Mouse (Mus musculus): ENCODE results near the gene Taf4. TPM values are rescaled to one million over a fixed set of nuclear protein-coding genes. Genes with fewer than 3 reads are reported as not detected.

The Taf4 gene
- polyA plus RNA-seq, 1 experiment from 2014 or later, result 2.8 TPM

DNA sequence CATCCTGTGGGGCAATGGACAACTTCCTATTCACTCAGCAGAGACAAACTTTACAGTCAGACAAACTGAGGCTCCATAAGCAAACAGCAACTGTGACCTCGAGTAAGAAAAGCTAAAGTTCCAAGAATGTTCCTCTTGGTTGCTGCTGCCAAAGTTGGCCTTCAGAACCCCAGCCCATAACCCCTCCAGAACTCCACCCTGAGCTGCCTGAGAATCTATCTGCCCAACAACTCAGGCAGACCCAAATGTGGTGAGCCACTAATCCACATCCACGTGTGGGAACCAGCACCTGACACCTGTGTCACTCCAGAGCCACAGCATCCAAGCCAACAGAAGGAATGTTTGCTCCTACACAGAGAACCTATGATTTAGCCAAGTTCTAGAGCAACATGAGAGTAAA lies 4.0 kb downstream of the Taf4 start:
- no peak overlapping the region for H3K27ac ChIP-seq (ENCODE audit: low read length)
- DNase-seq (ENCODE audit: low spot score), result no peak
- H3K36me3 ChIP-seq (ENCODE audit: insufficient read depth, low read length), result no peaks in the 10 kb centered on the region
- H3K4me2 ChIP-seq (replicated peaks; ENCODE audit: low read depth, low read length), result no peak overlapping the region
- WGBS, result 34% methylated on average over 2 of the region's 2 CpGs
- H3K4me1 ChIP-seq (ENCODE audit: insufficient read depth, low read depth, low read length), result peaks cover 19% of the 10 kb centered on the region
- no peak for ATAC-seq
- H3K9ac ChIP-seq (replicated peaks; ENCODE audit: low read depth), result no peak overlapping the region
- TF ChIP-seq CTCF (IDR thresholded peaks at IDR 0.05) (no peak), EP300 (IDR thresholded peaks at IDR 0.05) (no peak)
- H3K27me3 ChIP-seq (replicated peaks; ENCODE audit: insufficient read depth, low read length), result no peaks in the 10 kb centered on the region
- H3K9me3 ChIP-seq (ENCODE audit: low read length), result no peaks in the 10 kb centered on the region
- H3K4me3 ChIP-seq (ENCODE audit: low read depth, low read length), result no peak overlapping the region

GRCm38 (mm10) chr2:179971891-179972290 lies 4.6 kb downstream of the Taf4 start:
- TF ChIP-seq EP300 (IDR thresholded peaks at IDR 0.05), result no peak
- TF ChIP-seq CTCF (IDR thresholded peaks at IDR 0.05), result no peak
- H3K27me3 ChIP-seq (replicated peaks; ENCODE audit: insufficient read depth, low read length), result no peaks in the 10 kb centered on the region
- no peaks in the 10 kb centered on the region for H3K9me3 ChIP-seq (ENCODE audit: low read length)
- H3K4me3 ChIP-seq (ENCODE audit: low read depth, low read length), result no peak overlapping the region
- ATAC-seq, result no peak
- no peak overlapping the region for H3K27ac ChIP-seq (ENCODE audit: low read length)
- no peaks in the 10 kb centered on the region for H3K36me3 ChIP-seq (ENCODE audit: insufficient read depth, low read length)
- no peak overlapping the region for H3K4me2 ChIP-seq (replicated peaks; ENCODE audit: low read depth, low read length)
- H3K9ac ChIP-seq (replicated peaks; ENCODE audit: low read depth), result no peak overlapping the region
- WGBS, result 62% methylated on average over 2 of the region's 2 CpGs
- peaks cover 24% of the 10 kb centered on the region for H3K4me1 ChIP-seq (ENCODE audit: insufficient read depth, low read depth, low read length)
- no peak for DNase-seq (ENCODE audit: low spot score)

GRCm38 (mm10) chr2:179969137-179969536 lies 7.3 kb downstream of the Taf4 start:
- ATAC-seq (no peak), DNase-seq (ENCODE audit: low spot score) (no peak)
- Histone ChIP-seq H3K27me3 (replicated peaks; ENCODE audit: insufficient read depth, low read length) (no peaks in the 10 kb centered on the region), H3K4me2 (replicated peaks; ENCODE audit: low read depth, low read length) (no peak overlapping the region), H3K4me3 (ENCODE audit: low read depth, low read length) (no peak overlapping the region), H3K4me1 (ENCODE audit: insufficient read depth, low read depth, low read length) (peaks cover 28% of the 10 kb centered on the region), H3K9me3 (ENCODE audit: low read length) (no peaks in the 10 kb centered on the region), H3K36me3 (ENCODE audit: insufficient read depth, low read length) (no peaks in the 10 kb centered on the region), H3K27ac (ENCODE audit: low read length) (no peak overlapping the region), H3K9ac (replicated peaks; ENCODE audit: low read depth) (no peak overlapping the region)
- 79% methylated on average over 3 of the region's 3 CpGs for WGBS
- TF ChIP-seq CTCF (IDR thresholded peaks at IDR 0.05), result no peak
- TF ChIP-seq EP300 (IDR thresholded peaks at IDR 0.05), result no peak

DNA sequence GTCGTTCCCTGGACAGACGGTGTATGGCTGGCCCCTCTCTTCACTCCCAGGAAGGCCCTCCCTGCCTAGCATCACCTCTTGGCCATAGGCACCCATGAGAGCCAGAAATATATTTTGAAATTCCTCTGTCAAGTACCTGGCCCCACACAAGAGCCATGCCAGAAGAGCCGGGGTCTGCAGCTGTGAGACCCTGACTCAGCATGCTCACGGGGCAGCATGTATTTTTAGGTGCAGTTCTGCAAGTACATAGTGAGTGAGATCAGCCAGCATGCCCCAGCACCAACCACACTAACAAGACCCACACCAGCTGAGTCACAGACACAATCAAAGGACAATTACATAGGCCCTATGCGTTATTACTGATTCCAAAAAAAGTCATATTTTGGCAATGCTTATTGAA lies 8.8 kb downstream of the Taf4 start:
- Histone ChIP-seq H3K9me3 (ENCODE audit: low read length) (no peaks in the 10 kb centered on the region), H3K4me1 (ENCODE audit: insufficient read depth, low read depth, low read length) (peaks cover 22% of the 10 kb centered on the region), H3K4me3 (ENCODE audit: low read depth, low read length) (no peak overlapping the region), H3K4me2 (replicated peaks; ENCODE audit: low read depth, low read length) (no peak overlapping the region), H3K27me3 (replicated peaks; ENCODE audit: insufficient read depth, low read length) (no peaks in the 10 kb centered on the region), H3K27ac (ENCODE audit: low read length) (no peak overlapping the region), H3K36me3 (ENCODE audit: insufficient read depth, low read length) (no peaks in the 10 kb centered on the region), H3K9ac (replicated peaks; ENCODE audit: low read depth) (no peak overlapping the region)
- TF ChIP-seq EP300 (IDR thresholded peaks at IDR 0.05) (no peak), CTCF (IDR thresholded peaks at IDR 0.05) (no peak)
- WGBS, result 49% methylated on average over 5 of the region's 5 CpGs
- DNase-seq (ENCODE audit: low spot score), result no peak
- no peak for ATAC-seq

- Histone ChIP-seq H3K4me2 (replicated peaks; ENCODE audit: low read depth, low read length) (no peak overlapping the region), H3K4me3 (ENCODE audit: low read depth, low read length) (no peak overlapping the region), H3K27ac (ENCODE audit: low read length) (no peak overlapping the region), H3K9ac (replicated peaks; ENCODE audit: low read depth) (no peak overlapping the region), H3K4me1 (ENCODE audit: insufficient read depth, low read depth, low read length) (peaks cover 6% of the 10 kb centered on the region; the same call in 1 of the 2 replicates), H3K36me3 (ENCODE audit: insufficient read depth, low read length) (no peaks in the 10 kb centered on the region), H3K9me3 (ENCODE audit: low read length) (no peaks in the 10 kb centered on the region), H3K27me3 (replicated peaks; ENCODE audit: insufficient read depth, low read length) (no peaks in the 10 kb centered on the region)
- TF ChIP-seq EP300 (IDR thresholded peaks at IDR 0.05), result no peak
- no peak for ATAC-seq
- 72% methylated on average over 4 of the region's 4 CpGs for WGBS
- no peak for DNase-seq (ENCODE audit: low spot score)
These were observed 15.0 kb downstream of the Taf4 start for GRCm38 (mm10) chr2:179961420-179961819.

DNA sequence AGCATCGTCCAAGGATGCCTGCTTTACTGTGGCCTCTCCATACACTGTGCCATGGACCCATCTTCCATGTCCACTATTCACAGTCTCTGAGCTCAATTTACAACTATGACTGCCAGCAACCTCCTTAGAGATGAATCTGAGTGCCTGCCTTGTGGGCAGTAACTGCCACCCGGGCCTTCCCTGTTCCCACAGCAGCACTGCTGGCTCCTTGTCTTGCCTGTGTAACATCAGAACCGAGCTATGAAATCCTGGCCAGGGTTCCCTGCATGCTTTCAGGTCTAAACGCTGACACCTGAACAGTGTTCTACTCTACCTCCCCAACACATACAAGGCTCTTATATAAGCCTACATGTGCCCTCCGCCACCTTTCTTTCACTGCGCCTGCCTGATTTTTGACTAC lies 16.1 kb downstream of the Taf4 start:
- no peak overlapping the region for H3K27ac ChIP-seq (ENCODE audit: low read length)
- H3K9me3 ChIP-seq (ENCODE audit: low read length), result no peaks in the 10 kb centered on the region
- no peak for ATAC-seq
- no peak overlapping the region for H3K9ac ChIP-seq (replicated peaks; ENCODE audit: low read depth)
- no peaks in the 10 kb centered on the region for H3K36me3 ChIP-seq (ENCODE audit: insufficient read depth, low read length)
- no peak for DNase-seq (ENCODE audit: low spot score)
- no peak overlapping the region for H3K4me2 ChIP-seq (replicated peaks; ENCODE audit: low read depth, low read length)
- H3K27me3 ChIP-seq (replicated peaks; ENCODE audit: insufficient read depth, low read length), result no peaks in the 10 kb centered on the region
- no peak overlapping the region for H3K4me3 ChIP-seq (ENCODE audit: low read depth, low read length)
- WGBS, result 71% methylated on average over 6 of the region's 6 CpGs
- TF ChIP-seq CTCF (IDR thresholded peaks at IDR 0.05) (no peak), EP300 (IDR thresholded peaks at IDR 0.05) (no peak)
- H3K4me1 ChIP-seq (ENCODE audit: insufficient read depth, low read depth, low read length), result no peaks in the 10 kb centered on the region; the same call in 1 of the 2 replicates

- 41% methylated on average over 3 of the region's 3 CpGs for WGBS
These were observed 17.1 kb downstream of the Taf4 start for GRCm38 (mm10) chr2:179959391-179959790.

More at GRCm38 (mm10) chr2:179959391-179959790, 17.1 kb downstream of the Taf4 start:
- peak; percentile 12 for DNase-seq (ENCODE audit: low spot score)
- Histone ChIP-seq H3K9ac (replicated peaks; ENCODE audit: low read depth) (no peak overlapping the region), H3K27ac (ENCODE audit: low read length) (no peak overlapping the region), H3K4me2 (replicated peaks; ENCODE audit: low read depth, low read length) (no peak overlapping the region), H3K27me3 (replicated peaks; ENCODE audit: insufficient read depth, low read length) (no peaks in the 10 kb centered on the region), H3K36me3 (ENCODE audit: insufficient read depth, low read length) (no peaks in the 10 kb centered on the region), H3K9me3 (ENCODE audit: low read length) (no peaks in the 10 kb centered on the region), H3K4me1 (ENCODE audit: insufficient read depth, low read depth, low read length) (no peaks in the 10 kb centered on the region; the same call in 1 of the 2 replicates), H3K4me3 (ENCODE audit: low read depth, low read length) (no peak overlapping the region)
- no peak for ATAC-seq
- TF ChIP-seq EP300 (IDR thresholded peaks at IDR 0.05) (no peak), CTCF (IDR thresholded peaks at IDR 0.05) (no peak; the same call in 1 of the 2 replicates)

Measured in lung, postnatal 0 days (tissue).